Mouse (Mus musculus): ENCODE data around the gene Efr3b.

DNA sequence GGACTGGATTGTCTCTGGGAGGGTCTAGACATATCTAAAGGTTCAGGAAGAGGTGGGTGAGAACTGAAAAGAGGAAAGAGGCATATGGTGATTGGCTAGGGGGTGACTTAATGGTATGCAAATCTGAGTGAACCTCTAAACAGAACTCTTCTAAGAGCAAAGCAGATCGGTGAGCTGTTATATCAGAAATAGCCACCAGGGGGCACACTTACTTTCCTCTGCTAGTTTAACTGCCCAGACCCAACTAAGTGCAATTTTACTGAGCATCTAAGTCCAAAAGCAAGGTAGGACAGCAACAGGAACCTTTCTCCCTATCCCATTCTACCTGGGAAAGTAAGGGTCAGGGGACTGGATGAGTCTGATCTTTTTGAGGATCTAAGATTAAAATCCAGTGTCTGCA, 55.0 kb downstream of the Efr3b start:
- TF ChIP-seq CTCF (IDR thresholded peaks at IDR 0.05): peak; percentile 81
- no peak for TF ChIP-seq EP300 (IDR thresholded peaks at IDR 0.05)
